Mouse (Mus musculus) liver, adult (tissue): Measurements from ENCODE around the gene Crlf1.

ENCODE experiments used
- GATA4 ChIP-seq: IDR thresholded peaks from 2 replicates; pipeline ENCODE4 v1.6.1; 2014; ENCODE audit warnings: mild to moderate bottlenecking, low read length; ENCODE audit not compliant: insufficient replicate concordance

Crlf1 gene

GRCm38 (mm10) chr8:70492664-70493640 is at the start of gene Crlf1:
TSS of gene Crlf1 (plus strand) at chr8:70493158.
- no peak for TF ChIP-seq GATA4

- no peak for TF ChIP-seq GATA4
Measured at GRCm38 (mm10) chr8:70443326-70443725, 49.6 kb upstream of the Crlf1 start.

DNA sequence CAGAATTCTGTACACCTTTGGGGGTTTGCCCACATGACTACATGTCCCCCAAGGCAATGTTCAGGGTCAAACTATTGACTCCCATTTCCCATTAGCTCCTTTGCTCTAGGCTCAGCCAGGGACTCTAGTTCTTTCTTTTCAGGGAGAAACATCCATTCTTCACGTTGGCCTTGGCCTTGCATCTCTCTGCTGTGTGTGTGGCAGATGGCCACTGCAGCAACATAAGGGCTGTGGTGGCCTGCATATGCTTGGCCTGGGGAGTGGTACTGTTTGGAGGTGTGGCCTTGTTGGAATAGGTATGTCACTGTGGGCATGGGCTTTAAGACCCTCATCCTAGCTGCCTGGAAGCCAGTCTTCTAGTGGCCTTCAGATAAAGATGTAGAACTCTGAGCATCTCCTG is 47.0 kb upstream of the Crlf1 start:
- TF ChIP-seq GATA4, result no peak

DNA sequence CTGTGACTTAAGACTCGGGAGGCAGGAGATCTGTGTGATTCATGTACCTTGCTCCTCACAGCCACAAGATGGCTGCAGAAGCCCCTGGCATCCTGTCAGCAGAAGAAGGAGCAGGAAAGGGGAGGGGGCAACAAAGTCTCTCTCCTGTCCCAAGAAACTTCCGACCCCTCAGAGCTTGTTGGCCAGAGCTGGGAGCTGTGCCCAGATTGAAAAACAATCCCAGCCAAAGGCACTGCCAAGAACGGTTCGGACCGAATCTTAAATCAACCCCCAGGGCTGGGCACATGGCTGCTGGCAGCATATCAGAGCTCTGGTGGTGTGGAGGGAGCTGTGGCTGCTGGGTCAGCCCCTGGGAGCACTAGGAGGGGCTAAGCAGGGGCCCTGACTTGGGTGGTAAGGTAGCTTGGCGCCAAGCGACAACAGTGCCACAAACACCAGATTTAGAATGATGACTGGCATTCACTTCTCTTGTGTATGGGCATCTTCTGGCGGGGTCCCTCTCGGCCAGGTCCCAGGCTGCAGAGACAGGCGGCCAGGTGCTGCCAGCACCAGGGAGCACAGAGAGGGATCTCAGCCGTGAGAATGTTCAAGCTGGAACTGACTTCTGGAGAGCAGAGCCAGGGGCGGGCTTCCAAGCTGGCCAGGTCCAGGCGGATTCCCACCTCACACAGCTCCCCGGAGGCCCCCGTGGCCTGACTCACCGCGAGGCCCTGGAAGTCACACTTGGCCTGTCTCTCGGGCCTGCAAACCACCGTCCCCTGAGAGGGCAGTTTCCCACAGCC is 45.1 kb upstream of the Crlf1 start:
- no peak for TF ChIP-seq GATA4

GRCm38 (mm10) chr8:70452196-70452966 is 40.6 kb upstream of the Crlf1 start:
- TF ChIP-seq GATA4, result no peak

- no peak for TF ChIP-seq GATA4
Measured at GRCm38 (mm10) chr8:70453852-70454251, 39.1 kb upstream of the Crlf1 start.

DNA sequence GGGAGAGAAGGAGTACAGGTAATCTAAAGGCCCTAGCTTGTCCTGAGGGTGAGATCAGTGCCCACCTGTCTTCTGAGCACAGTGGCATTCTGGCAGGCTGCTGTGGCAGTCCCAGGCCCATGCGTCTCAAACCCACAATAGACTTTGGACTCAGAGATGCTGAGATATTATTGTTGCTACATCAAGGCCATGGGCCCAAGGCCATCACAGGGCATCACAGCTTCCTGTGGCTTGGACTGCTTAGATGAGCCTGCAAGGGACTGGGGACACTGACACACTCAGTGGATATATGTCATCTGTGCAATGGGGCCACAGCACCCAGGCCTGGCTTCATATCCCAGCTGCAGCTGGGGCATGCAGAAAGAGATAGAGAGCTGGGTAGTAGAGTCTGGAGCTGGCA is 36.0 kb upstream of the Crlf1 start:
- TF ChIP-seq GATA4, result no peak

DNA sequence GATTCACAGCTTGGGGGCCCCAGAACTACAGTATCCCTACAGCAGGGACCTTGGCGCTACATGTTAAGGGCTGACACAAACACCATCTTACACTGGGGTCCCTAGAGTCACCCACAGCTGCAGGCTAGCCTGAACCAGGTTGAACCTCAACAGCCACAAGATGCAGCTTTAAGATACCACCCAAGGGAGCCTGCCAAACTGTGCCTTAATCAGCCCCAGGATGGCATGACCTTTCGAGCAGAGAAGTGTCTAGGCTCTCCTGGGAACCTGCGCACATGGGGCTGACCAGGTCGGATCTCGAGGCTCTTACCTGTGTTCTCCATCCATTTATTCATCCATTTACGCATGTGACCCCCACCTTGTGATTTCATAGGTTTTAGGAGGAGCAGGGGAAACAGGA is 35.1 kb upstream of the Crlf1 start:
- no peak for TF ChIP-seq GATA4

DNA sequence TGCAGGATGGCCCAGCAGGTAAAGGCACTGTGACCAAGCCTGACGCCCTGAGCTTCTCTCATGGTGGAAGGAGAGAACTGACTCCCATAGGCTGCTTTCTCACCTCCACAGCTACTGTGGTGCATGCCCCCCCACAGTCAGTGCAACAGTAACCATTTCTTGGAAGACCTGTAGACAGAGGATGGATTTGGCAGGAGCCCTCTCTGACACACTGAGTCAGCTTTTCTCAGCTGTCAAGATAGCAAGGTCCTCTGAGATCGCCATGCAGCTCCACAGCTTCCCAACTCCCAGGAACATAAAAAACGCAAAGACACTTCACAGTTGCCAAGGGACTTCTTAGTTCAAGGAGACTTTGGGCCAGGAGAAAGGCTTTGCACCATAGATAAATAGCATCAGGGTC is 34.5 kb upstream of the Crlf1 start:
- TF ChIP-seq GATA4, result no peak

GRCm38 (mm10) chr8:70459636-70460035 is 33.3 kb upstream of the Crlf1 start:
- no peak for TF ChIP-seq GATA4

GRCm38 (mm10) chr8:70460199-70460598 is 32.8 kb upstream of the Crlf1 start:
- no peak for TF ChIP-seq GATA4

DNA sequence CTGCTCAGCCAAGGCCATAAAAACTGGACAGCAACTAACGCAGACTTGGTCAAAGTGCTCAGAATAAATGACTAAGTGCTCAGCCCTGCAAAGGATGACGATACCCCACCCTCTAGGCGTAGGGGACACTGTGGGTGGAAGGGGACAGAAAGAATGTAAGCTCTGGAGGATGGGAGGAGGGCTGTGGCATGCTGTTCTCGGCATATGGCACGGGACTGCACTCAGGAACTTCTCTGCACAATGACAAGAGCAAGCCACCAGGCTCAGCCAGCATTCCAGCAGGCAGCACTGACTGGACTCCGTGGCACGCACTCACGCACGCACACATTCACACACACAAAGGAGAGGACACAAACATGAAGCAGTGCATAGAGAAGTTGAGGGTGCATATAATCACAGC is 32.4 kb upstream of the Crlf1 start:
- TF ChIP-seq GATA4, result no peak

DNA sequence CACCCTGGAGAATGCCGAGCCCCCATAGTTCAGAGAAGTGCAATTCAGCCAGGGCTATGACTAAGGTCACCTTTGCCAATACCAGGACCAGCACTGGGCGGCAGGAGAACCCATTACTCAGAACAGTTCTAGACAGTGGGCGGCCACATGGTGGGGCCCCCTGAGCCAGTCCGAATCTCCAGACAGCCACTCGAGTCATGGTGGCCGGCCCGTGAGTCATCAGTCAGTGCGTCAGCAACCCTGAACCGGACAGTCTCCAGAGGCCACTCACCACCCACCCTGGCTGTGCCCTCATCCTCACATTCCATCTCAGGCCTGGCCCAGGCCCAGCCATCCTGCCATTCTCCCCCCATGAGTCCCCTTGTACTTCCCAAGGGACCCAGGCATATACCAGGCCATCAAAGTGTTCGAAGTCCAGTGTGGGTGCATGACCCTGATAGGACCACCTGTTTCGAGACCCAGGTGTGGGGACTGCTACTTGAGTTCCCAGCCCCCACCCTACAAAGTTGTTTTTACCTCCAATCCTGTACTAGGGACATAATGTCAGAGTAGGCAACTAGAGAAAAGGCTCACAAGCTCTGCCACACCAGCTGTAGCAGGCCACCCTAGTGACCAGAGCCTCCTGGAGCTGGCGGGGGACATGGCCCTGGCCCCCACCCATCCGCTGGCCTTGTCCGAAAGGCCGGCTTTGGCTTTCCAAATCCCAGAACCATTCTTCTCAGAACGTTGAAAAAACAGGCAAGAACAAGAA is 31.0 kb upstream of the Crlf1 start:
- no peak for TF ChIP-seq GATA4

GRCm38 (mm10) chr8:70462516-70462813 is 30.5 kb upstream of the Crlf1 start:
- no peak for TF ChIP-seq GATA4

DNA sequence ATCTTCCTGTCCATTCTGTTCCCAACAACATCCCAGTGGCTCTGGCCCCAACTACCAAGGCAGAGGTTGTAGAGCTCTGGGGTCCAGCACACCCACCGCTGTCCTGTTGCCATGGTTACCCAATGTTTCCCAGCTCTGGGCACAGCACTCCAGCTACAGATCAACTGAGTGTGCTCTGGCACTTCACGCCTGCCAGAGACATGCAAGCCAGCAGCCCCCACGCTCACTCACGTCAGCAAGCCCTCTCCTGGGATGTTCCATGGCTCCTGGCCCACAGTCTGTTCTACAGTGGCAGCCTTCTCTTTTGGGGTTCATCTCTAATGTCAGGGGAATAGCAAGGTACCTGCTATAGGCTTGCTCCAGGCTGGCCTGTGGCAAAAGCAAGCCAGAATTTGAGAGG is 29.7 kb upstream of the Crlf1 start:
- no peak for TF ChIP-seq GATA4

GRCm38 (mm10) chr8:70464162-70464561 is 28.8 kb upstream of the Crlf1 start:
- TF ChIP-seq GATA4, result no peak
